Mouse (Mus musculus) neural tube, embryonic 11.5 days (tissue): ENCODE data around the gene Tmem30b. TPM values are rescaled to one million over a fixed set of nuclear protein-coding genes. Genes with fewer than 3 reads are reported as not detected.
"Not testable (repeated sequence)": the region's sequence is repeated elsewhere in the genome, so short reads cannot be mapped to it uniquely, and the experiment has no call there.

ENCODE experiments used
- ATAC-seq: fragments of 200-750 bp; cut with Nextera tagmentation; 2 replicates; pipeline ENCODE4 v1.8.0; 2017; ENCODE audit warnings: moderate number of reproducible peaks, mild to moderate bottlenecking, moderate TSS enrichment, moderate library complexity; ENCODE audit not compliant: insufficient read depth, low FRiP score, low TSS enrichment
- DNase-seq: peaks from one replicate; pipeline ENCODE4 v3.0.0-alpha.2; 2015; ENCODE audit warnings: low spot score
- H3K27ac ChIP-seq: fragments of 300-500 bp; sonication (generic); 2 replicates; pipeline ENCODE4 v1.5.1; 2014; ENCODE audit warnings: low read depth, mild to moderate bottlenecking, low read length
- H3K27me3 ChIP-seq: fragments of 300-500 bp; sonication (generic); 2 replicates; pipeline ENCODE4 v1.6.1; 2014; ENCODE audit warnings: mild to moderate bottlenecking, low read length, mixed read lengths; ENCODE audit not compliant: control insufficient read depth, insufficient read depth
- H3K36me3 ChIP-seq: fragments of 300-500 bp; sonication (generic); 2 replicates; pipeline ENCODE4 v1.6.1; 2014; ENCODE audit warnings: mild to moderate bottlenecking, low read length, moderate library complexity, mixed read lengths; ENCODE audit not compliant: control insufficient read depth, insufficient read depth
- H3K4me1 ChIP-seq: fragments of 300-500 bp; sonication (generic); 2 replicates; pipeline ENCODE4 v1.6.1; 2014; ENCODE audit warnings: low read length, mixed read lengths; ENCODE audit not compliant: control insufficient read depth, insufficient read depth
- H3K4me2 ChIP-seq: fragments of 300-500 bp; sonication (generic); 2 replicates; pipeline ENCODE4 v1.6.1; 2014; ENCODE audit warnings: low read depth, mild to moderate bottlenecking, moderate library complexity
- H3K4me3 ChIP-seq: fragments of 300-500 bp; sonication (generic); 2 replicates; pipeline ENCODE4 v1.5.1; 2014; ENCODE audit warnings: low read depth, low read length
- H3K9ac ChIP-seq: fragments of 300-500 bp; sonication (generic); 2 replicates; pipeline ENCODE4 v1.6.1; 2014; ENCODE audit warnings: mild to moderate bottlenecking, low read length
- H3K9me3 ChIP-seq: fragments of 300-500 bp; sonication (generic); 2 replicates; pipeline ENCODE4 v1.6.1; 2016; ENCODE audit warnings: low read length; ENCODE audit not compliant: control insufficient read depth
- WGBS: fragments of 180-500 bp; shearing (Covaris S2); extraction: QIAGEN DNeasy Blood & Tissue Kit; methylation state at CpG from one replicate; pipeline ENCODE4 v1.1.7; 2014; 5-methylcytosine and 5-hydroxymethylcytosine counted together
- polyA plus RNA-seq: library from polyadenylated mRNA; unstranded; fragments of >200 nt; fragmentation: Nextera tagmentation; extraction: Ambion mirVana; gene quantifications from 2 replicates; pipeline ENCODE4 v1.2.1, GENCODE M21; 2014

Tmem30b gene
- polyA plus RNA-seq, 1 experiment from 2014 or later = 2.3 TPM

GRCm38 (mm10) chr12:73545672-73546085, 513 bp downstream of the Tmem30b start:
- Histone ChIP-seq H3K27me3 (peaks cover 59% of the 10 kb centered on the region), H3K9me3 (no peaks in the 10 kb centered on the region), H3K27ac (no peak overlapping the region), H3K4me1 (0 out of 2 replicates have a peak, but pooled peaks cover 2% of the 10 kb centered on the region), H3K4me2 (peak overlapping the region; percentile 45), H3K36me3 (no peaks in the 10 kb centered on the region), H3K4me3 (peak overlapping the region; percentile 37), H3K9ac (peak overlapping the region; percentile 18; the same call in 1 of the 2 replicates)
- ATAC-seq = 0 out of 2 replicates have a peak, but pooled peaks have one; percentile 45
- 1% methylated on average over 55 of the region's 55 CpGs for WGBS
- peak; percentile 54 for DNase-seq

DNA sequence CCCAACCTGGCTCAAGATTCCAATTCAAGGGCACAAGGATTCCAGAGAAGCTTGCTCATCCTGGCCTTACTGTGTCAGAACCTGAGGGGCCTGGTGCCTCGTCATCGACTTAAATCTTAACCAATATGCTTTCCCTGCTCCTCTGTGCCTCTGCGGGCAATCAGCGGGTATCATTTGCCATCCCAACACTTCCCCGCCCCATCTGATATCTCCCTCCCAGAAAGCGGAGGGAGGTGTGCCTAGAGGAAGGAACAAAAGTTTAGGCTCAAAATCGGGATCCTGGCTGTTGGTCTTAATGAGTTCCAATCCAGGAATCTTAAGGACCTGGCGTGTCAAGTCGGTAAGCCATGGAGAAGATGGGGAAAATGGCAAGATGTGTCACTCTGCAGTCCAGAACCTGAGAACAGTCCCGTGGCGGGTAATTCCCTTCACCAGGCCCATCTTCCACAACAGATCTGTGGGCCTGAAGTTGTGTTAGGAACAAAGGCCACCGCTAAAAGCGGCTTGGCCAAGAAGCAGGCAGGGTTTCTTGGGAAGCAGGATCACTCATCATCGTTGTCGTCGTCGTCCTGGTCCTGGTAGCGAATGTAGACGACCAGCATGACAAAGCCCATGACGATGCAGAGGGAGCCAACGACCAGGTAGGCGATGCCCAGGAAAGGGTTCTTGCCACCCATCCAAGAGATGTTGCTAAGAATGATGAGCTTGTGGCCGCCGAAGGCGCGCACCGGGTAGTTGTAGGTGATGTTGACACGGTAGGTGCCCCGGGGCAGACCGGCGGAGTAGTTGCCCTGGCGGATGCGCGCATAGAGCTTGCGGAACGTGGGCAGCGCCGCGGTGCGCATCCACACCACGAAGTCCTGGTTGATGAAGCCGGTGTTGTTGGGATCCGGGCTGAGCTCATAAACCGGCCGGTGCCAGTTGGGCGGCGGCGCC, 1.2 kb downstream of the Tmem30b start:
- Histone ChIP-seq H3K9ac (peak overlapping the region; percentile 18; the same call in 1 of the 2 replicates), H3K4me1 (0 out of 2 replicates have a peak, but pooled peaks cover 2% of the 10 kb centered on the region), H3K36me3 (no peaks in the 10 kb centered on the region), H3K4me2 (peak overlapping the region; percentile 45), H3K4me3 (peak overlapping the region; percentile 37), H3K27me3 (peaks cover 59% of the 10 kb centered on the region), H3K27ac (no peak overlapping the region), H3K9me3 (no peaks in the 10 kb centered on the region)
- WGBS = 16% methylated on average over 48 of the region's 48 CpGs
- no peak; the same call in 1 of the 2 replicates for ATAC-seq
- DNase-seq = peak; percentile 31

DNA sequence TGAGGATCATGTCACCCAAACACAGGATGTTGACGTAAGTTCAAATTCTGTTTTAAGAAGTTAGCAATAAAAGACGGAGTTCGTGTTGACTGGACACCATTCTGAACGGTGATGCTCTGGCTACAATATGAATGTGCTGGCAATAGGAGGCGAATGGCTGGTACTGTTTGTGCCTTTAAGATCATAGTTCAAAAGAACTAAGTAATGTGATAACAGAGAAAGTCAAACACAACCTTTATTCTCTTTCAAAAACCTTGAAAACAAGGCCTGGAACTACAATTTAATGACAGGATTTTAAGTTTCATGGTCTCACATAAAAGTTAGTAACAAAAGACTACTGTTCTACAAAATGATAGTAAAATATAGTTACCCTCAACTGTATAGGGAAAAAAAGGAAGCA, 3.0 kb downstream of the Tmem30b start:
- H3K4me2 ChIP-seq = no peak overlapping the region
- H3K9me3 ChIP-seq = no peaks in the 10 kb centered on the region
- no peak overlapping the region for H3K4me3 ChIP-seq
- H3K27me3 ChIP-seq = peaks cover 46% of the 10 kb centered on the region
- no peak overlapping the region for H3K9ac ChIP-seq
- 86% methylated on average over 5 of the region's 5 CpGs for WGBS
- 0 out of 2 replicates have a peak, but pooled peaks cover 2% of the 10 kb centered on the region for H3K4me1 ChIP-seq
- no peak overlapping the region for H3K27ac ChIP-seq
- no peaks in the 10 kb centered on the region for H3K36me3 ChIP-seq
- DNase-seq (no peak), ATAC-seq (no peak)

GRCm38 (mm10) chr12:73540402-73540801, 5.8 kb downstream of the Tmem30b start:
- DNase-seq = no peak

DNA sequence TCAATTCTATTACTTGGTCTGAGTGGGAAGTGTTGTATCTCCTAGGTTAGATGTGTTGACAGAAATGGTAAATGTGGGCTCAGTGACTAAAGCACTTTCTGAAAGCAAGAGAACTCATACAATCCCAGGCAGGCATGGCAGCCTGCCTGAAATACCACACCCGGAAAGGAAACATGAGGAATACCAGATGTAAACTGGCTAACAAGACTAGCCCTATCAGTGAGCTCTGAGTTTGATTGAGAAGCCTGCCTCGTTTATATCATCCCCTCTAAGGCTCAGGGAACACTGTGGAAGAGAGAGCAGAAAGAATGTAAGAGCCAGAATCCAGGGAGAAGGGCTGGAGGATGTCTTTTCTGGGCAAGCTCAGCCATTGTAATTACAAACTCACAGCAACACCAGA, 7.0 kb downstream of the Tmem30b start:
- no peak for ATAC-seq
- H3K27me3 ChIP-seq = peaks cover 6% of the 10 kb centered on the region
- H3K4me1 ChIP-seq = no peaks in the 10 kb centered on the region
- H3K9ac ChIP-seq = no peak overlapping the region
- H3K27ac ChIP-seq = no peak overlapping the region
- H3K4me2 ChIP-seq = no peak overlapping the region
- no peak for DNase-seq
- H3K9me3 ChIP-seq = no peaks in the 10 kb centered on the region
- no peak overlapping the region for H3K4me3 ChIP-seq
- no peaks in the 10 kb centered on the region for H3K36me3 ChIP-seq
- 47% methylated on average over 2 of the region's 2 CpGs for WGBS

More at GRCm38 (mm10) chr12:73540402-73540801, 5.8 kb downstream of the Tmem30b start:
- no peaks in the 10 kb centered on the region for H3K4me1 ChIP-seq
- ATAC-seq = no peak
- H3K4me2 ChIP-seq = no peak overlapping the region
- H3K27me3 ChIP-seq = peaks cover 19% of the 10 kb centered on the region
- WGBS = 100% methylated on average over 2 of the region's 2 CpGs
- no peak overlapping the region for H3K4me3 ChIP-seq
- no peak overlapping the region for H3K9ac ChIP-seq
- H3K9me3 ChIP-seq = no peaks in the 10 kb centered on the region
- no peak overlapping the region for H3K27ac ChIP-seq
- H3K36me3 ChIP-seq = no peaks in the 10 kb centered on the region

DNA sequence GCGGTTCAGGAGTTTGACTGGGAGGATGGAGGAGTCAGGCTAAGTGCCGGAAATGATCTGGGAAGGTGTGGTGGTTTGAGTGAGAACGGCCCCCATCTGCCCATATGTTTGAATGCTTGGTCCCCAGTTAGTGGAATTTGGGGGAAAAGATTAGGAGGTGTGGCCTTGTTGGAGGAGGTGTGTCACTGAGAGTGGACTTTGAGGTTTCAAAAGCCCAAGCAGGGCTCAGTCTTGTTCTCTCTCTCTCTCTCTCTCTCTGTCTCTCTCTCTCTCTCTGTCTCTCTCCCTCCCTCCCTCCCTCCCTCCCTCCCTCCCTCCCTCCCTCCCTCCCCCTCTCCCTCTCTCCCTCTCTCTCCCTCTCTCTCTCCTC, 8.1 kb downstream of the Tmem30b start:
- DNase-seq, ATAC-seq, H3K27ac ChIP-seq, H3K27me3 ChIP-seq, H3K4me2 ChIP-seq, H3K9ac ChIP-seq, H3K36me3 ChIP-seq, H3K4me3 ChIP-seq, H3K9me3 ChIP-seq, H3K4me1 ChIP-seq: not testable (repeated sequence)
- 53% methylated on average over 3 of the region's 3 CpGs for WGBS

DNA sequence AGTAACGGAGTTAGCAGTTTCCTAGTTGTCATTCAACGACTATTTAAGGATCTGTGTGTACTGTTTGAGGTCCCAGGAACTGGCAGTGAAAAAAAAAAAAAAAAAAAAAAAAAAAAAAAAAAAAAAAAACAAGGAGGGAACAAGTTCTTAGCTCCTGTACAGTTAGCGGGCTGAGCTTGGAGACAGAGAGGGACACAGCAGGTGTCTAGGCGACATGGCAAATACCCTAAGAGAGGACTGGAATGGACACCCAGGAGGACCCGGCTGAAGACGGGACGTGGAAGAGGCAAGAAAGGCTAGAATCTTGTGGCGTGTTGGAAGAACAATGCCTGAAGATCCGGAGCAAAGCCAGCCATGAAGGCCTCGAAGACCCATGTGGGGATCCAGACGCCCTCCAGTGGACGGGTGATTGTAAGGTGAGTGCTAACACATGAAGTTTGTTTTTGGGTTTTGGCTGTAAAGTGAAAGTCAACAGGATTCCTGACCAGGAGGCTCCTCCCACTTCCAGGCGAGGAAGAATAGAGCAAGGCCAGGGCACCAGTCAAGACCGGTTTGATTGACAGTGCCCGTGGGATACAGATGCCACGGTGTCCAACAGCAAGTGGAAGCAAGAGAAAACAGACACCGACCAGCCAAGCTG, 8.6 kb downstream of the Tmem30b start:
- H3K4me3 ChIP-seq = no peak overlapping the region
- no peak overlapping the region for H3K4me2 ChIP-seq
- H3K27me3 ChIP-seq = no peaks in the 10 kb centered on the region; the same call in 1 of the 2 replicates
- H3K4me1 ChIP-seq = no peaks in the 10 kb centered on the region
- WGBS = 35% methylated on average over 17 of the region's 17 CpGs
- ATAC-seq (no peak), DNase-seq (no peak)
- H3K9ac ChIP-seq = no peak overlapping the region
- H3K36me3 ChIP-seq = no peaks in the 10 kb centered on the region
- no peak overlapping the region for H3K27ac ChIP-seq
- H3K9me3 ChIP-seq = no peaks in the 10 kb centered on the region

DNA sequence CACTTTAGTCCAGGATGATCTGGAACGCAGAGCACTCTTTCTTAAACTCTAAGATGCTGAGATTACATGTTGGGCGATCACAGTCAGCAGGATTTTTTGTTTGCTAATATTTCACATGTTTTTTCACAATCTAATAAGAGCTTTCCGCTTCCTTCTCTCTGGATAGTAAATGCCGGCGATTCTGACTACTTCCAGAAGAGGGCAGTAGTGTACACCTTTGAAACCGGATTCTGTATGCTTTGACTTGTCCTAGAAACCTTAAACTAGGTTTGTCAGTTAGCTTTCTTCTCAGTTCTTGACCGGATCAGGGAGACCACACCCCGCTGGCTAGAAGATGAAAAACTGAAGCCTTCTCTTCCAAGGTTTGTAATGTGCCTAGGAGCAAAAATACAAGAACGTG, 11.6 kb downstream of the Tmem30b start:
- DNase-seq = peak; percentile 77
- no peak for ATAC-seq
- no peak overlapping the region for H3K27ac ChIP-seq
- H3K36me3 ChIP-seq = no peaks in the 10 kb centered on the region
- 16% methylated on average over 9 of the region's 9 CpGs for WGBS
- no peak overlapping the region for H3K4me3 ChIP-seq
- no peak overlapping the region for H3K9ac ChIP-seq
- H3K4me1 ChIP-seq = no peaks in the 10 kb centered on the region
- H3K9me3 ChIP-seq = no peaks in the 10 kb centered on the region
- no peaks in the 10 kb centered on the region for H3K27me3 ChIP-seq
- no peak overlapping the region for H3K4me2 ChIP-seq
